Mouse (Mus musculus): ENCODE measurements at regions not wholly inside any gene's neighbourhood (a gene's known extent, or its start where the extent isn't known, plus 50 kb on each side); places are given as distances from the start of the nearest gene placed in this dataset.
A peak's percentile ranks its signal among the peaks of the same experiment; 100 is the strongest.

GRCm38 (mm10) chr6:108606231-108606630, 54.2 kb upstream of the Bhlhe40 start:
- peak; percentile 15 for DNase-seq

- DNase-seq: no peak
Observed at GRCm38 (mm10) chr6:108608308-108608707, 52.1 kb upstream of the Bhlhe40 start.
